12 mouse cellular contexts compared by ENCODE assay signal in genomic region chr15:25539344-25540176, GRCm38 (mm10).
A peak's percentile ranks its signal among the peaks of the same experiment; 100 is the strongest.
DNase-seq lines count a peak whose midpoint lies in the region; ATAC-seq lines count a peak whose summit lies in the region.
"Had no signal": no experiment of that assay in that cellular context is flagged by ENCODE, and none has a peak within 500 bp of the region (broad histone marks: within the 10 kb centered on the region; RNA-seq: fewer than 3 reads in every experiment).

No protein-coding gene starts in this region.

- no peak overlapping the region for H3K9ac ChIP-seq in hindbrain, embryonic 12.5 days
- no peak overlapping the region for H3K9ac ChIP-seq in lung, embryonic 16.5 days (ENCODE audit: low read length)
- H3K9ac ChIP-seq: hindbrain, embryonic 15.5 days had no signal

- H3K4me2 ChIP-seq in hindbrain, embryonic 12.5 days (replicated peaks) = no peak overlapping the region
- no peak overlapping the region for H3K4me2 ChIP-seq in lung, embryonic 16.5 days (ENCODE audit: low read depth, low read length)
- H3K4me2 ChIP-seq: hindbrain, embryonic 15.5 days had no signal

- H3K4me3 ChIP-seq in hindbrain, embryonic 10.5 days = no peak overlapping the region
- H3K4me3 ChIP-seq in hindbrain, embryonic 12.5 days = no peak overlapping the region
- H3K4me3 ChIP-seq in brown adipose tissue, adult 24 weeks (ENCODE audit: insufficient read depth, low read depth, low read length) = no peak overlapping the region
- H3K4me3 ChIP-seq in lung, embryonic 16.5 days (ENCODE audit: low read length) = no peak overlapping the region
- H3K4me3 ChIP-seq: hindbrain, embryonic 15.5 days; myocyte had no signal

- H3K9me3 ChIP-seq in hindbrain, embryonic 10.5 days = no peaks in the 10 kb centered on the region
- H3K9me3 ChIP-seq in hindbrain, embryonic 12.5 days (replicated peaks) = no peaks in the 10 kb centered on the region
- H3K9me3 ChIP-seq in lung, embryonic 16.5 days (ENCODE audit: control insufficient read depth, low read length) = no peaks in the 10 kb centered on the region
- H3K9me3 ChIP-seq: hindbrain, embryonic 15.5 days had no signal

- ATAC-seq in hindbrain, embryonic 12.5 days (ENCODE audit: low FRiP score) = no peak
- peak; percentile 36; the same call in 1 of the 2 replicates for ATAC-seq in lung, embryonic 16.5 days (ENCODE audit: low read depth)

- H3K36me3 ChIP-seq in hindbrain, embryonic 10.5 days = no peaks in the 10 kb centered on the region
- H3K36me3 ChIP-seq in hindbrain, embryonic 12.5 days = no peaks in the 10 kb centered on the region
- H3K36me3 ChIP-seq in lung, embryonic 16.5 days (ENCODE audit: control insufficient read depth, insufficient read depth, low read length) = no peaks in the 10 kb centered on the region
- H3K36me3 ChIP-seq: hindbrain, embryonic 15.5 days had no signal

- no peaks in the 10 kb centered on the region for H3K27me3 ChIP-seq in hindbrain, embryonic 10.5 days (ENCODE audit: insufficient read depth, poor library complexity, severe bottlenecking)
- H3K27me3 ChIP-seq in hindbrain, embryonic 12.5 days = no peaks in the 10 kb centered on the region
- H3K27me3 ChIP-seq in lung, embryonic 16.5 days (ENCODE audit: control insufficient read depth, insufficient read depth, low read depth, low read length) = no peaks in the 10 kb centered on the region
- H3K27me3 ChIP-seq: hindbrain, embryonic 15.5 days had no signal

- peak; percentile 4 for DNase-seq in hindbrain, embryonic 10.5 days (ENCODE audit: low spot score)
- peak; percentile 15 for DNase-seq in embryo, embryonic 10.5 days (ENCODE audit: low spot score)
- no peak for DNase-seq in testis, postnatal 14 days (ENCODE audit: low spot score)
- DNase-seq in urinary bladder, adult 2 months (ENCODE audit: low spot score) = no peak
- no peak for DNase-seq in urinary bladder, postnatal 36 days (ENCODE audit: low spot score in 2 of 2)
- DNase-seq: adrenal gland, adult 2 months; kidney, postnatal 4 days had no signal

- H3K27ac ChIP-seq in hindbrain, embryonic 10.5 days = no peak overlapping the region
- H3K27ac ChIP-seq in hindbrain, embryonic 12.5 days = no peak overlapping the region
- H3K27ac ChIP-seq in brown adipose tissue, adult 24 weeks (replicated peaks; ENCODE audit: low read depth, low read length) = peak overlapping the region; percentile 87
- H3K27ac ChIP-seq in lung, embryonic 16.5 days (ENCODE audit: low read length) = no peak overlapping the region
- H3K27ac ChIP-seq: hindbrain, embryonic 15.5 days had no signal

- H3K4me1 ChIP-seq in hindbrain, embryonic 10.5 days (replicated peaks) = peaks cover 11% of the 10 kb centered on the region; the same call in 1 of the 2 replicates
- no peaks in the 10 kb centered on the region for H3K4me1 ChIP-seq in hindbrain, embryonic 12.5 days
- peaks cover 5% of the 10 kb centered on the region for H3K4me1 ChIP-seq in brown adipose tissue, adult 24 weeks (ENCODE audit: control insufficient read depth, insufficient read depth, insufficient read length, low read length)
- H3K4me1 ChIP-seq in lung, embryonic 16.5 days (replicated peaks; ENCODE audit: control insufficient read depth, insufficient read depth, low read length) = peaks cover 6% of the 10 kb centered on the region
- H3K4me1 ChIP-seq: hindbrain, embryonic 15.5 days had no signal

- 78% methylated on average over 20 of the region's 20 CpGs for WGBS in hindbrain, embryonic 10.5 days
- 73% methylated on average over 20 of the region's 20 CpGs for WGBS in hindbrain, embryonic 12.5 days
- WGBS in lung, embryonic 16.5 days = 42% methylated on average over 20 of the region's 20 CpGs

Comparison
In these comparisons a context has a peak if more than half of its experiments do, and no peak if none do; other contexts are left out.
1. DNase-seq: peak in hindbrain, embryonic 10.5 days (single experiment) and embryo, embryonic 10.5 days (single experiment); none in testis, postnatal 14 days (single experiment), urinary bladder, adult 2 months (single experiment) and urinary bladder, postnatal 36 days (0 of 2).